Mouse (Mus musculus) bone marrow macrophage, adult 2 months (primary cell): ENCODE results near the gene Guf1.

ENCODE experiments used
- CTCF ChIP-seq: IDR thresholded peaks from 2 replicates; pipeline ENCODE4 v1.5.1; 2012; ENCODE audit warnings: low read depth, mild to moderate bottlenecking, low read length, moderate library complexity
- POLR2A ChIP-seq: IDR thresholded peaks from 2 replicates; pipeline ENCODE4 v1.6.1; 2012; ENCODE audit warnings: mild to moderate bottlenecking, low read depth, low read length, borderline replicate concordance

DNA sequence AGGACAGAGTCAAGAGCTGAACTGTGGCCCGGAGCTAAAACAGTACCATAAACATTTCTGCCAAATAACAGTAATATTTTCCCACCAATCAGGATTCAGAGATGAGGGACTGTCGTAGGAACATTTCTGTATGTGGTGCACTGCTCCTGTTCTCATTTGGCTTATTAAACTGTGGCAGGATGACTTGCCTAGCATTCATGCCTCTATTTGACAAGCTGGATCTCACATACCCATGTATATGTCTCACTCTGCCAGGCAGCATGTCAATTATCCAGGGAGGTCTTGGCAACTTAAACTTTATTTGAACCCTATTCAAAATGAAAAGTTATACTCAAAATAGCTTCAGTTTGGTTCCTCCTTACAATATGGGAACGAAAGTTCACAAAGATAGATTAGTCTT, 49.7 kb upstream of the Guf1 start:
- TF ChIP-seq POLR2A (no peak), CTCF (no peak)
